Mouse (Mus musculus): ENCODE data around the gene Tdrd12.
"Not testable (repeated sequence)": the region's sequence is repeated elsewhere in the genome, so short reads cannot be mapped to it uniquely, and the experiment has no call there.

DNA sequence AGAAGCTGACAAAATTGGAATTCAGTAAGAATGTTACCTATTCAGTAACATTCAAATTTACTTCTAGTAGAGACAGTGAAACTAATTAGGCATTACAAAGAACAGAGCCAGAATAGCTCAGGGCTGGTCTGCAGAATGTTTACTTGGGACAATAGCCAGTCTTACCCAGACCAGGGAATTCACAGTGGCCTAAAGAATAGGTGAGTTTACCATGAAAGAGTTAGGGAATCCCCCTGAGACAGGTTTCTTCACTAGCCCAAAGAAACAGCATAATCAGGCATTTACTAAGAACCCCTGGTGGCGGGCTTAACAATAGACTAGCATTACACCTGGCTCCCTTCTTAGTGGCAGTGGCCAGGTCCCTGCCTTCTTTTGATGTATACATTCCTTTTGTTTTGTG lies 7.0 kb downstream of the Tdrd12 start:
- not testable (repeated sequence) for TF ChIP-seq CTCF (IDR thresholded peaks at IDR 0.05; ENCODE audit: low read depth); EP300 (optimal IDR thresholded peaks at IDR 0.05)
